ENCODE assay signal across 18 mouse cellular contexts in the genomic region with DNA sequence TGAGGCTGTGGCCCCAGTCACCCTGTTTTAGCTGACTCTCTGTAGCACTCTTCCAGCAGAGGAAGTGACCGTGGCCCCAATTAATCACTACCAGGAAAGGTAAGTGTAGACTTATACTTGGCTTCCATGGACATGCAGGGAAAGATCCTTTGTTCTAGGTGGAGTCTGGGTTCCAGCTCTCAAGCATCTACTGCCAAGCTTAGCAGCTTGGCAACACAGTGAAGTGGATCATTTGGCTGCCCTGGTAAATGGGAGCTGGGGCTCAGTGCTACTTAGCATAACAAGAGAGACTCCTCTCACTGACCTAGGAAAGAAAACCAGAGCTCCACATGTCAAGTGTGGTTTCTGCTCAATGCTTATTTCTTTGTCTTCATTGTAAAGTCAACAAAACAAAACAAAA.
"Had no signal": no experiment of that assay in that cellular context is flagged by ENCODE, and none has a peak within 500 bp of the region (broad histone marks: within the 10 kb centered on the region; RNA-seq: fewer than 3 reads in every experiment).

No protein-coding gene starts in this region.

- DNase-seq: kidney, postnatal 10 days; kidney, postnatal 36 days; layer of hippocampus, postnatal 36 days; liver, embryonic 13.5 days; lung, adult 2 months; lung, postnatal 14 days; lung, postnatal 4 days; right cerebral cortex, adult 18-20 months; right cerebral cortex, postnatal 14 days; right cerebral cortex, postnatal 4 days; thymus, adult 2 months; thymus, postnatal 14 days; thymus, postnatal 4 days had no signal

- H3K4me3 ChIP-seq: left cerebral cortex, adult 2 months; liver, embryonic 13.5 days; midbrain, embryonic 12.5 days; neural tube, embryonic 12.5 days; neural tube, embryonic 15.5 days had no signal

- H3K9ac ChIP-seq: liver, embryonic 13.5 days; midbrain, embryonic 12.5 days; neural tube, embryonic 12.5 days; neural tube, embryonic 15.5 days had no signal

- H3K4me1 ChIP-seq: liver, embryonic 13.5 days; midbrain, embryonic 12.5 days; neural tube, embryonic 12.5 days; neural tube, embryonic 15.5 days had no signal

- H3K36me3 ChIP-seq: liver, embryonic 13.5 days; midbrain, embryonic 12.5 days; neural tube, embryonic 12.5 days; neural tube, embryonic 15.5 days had no signal

- H3K4me2 ChIP-seq: liver, embryonic 13.5 days; midbrain, embryonic 12.5 days; neural tube, embryonic 12.5 days; neural tube, embryonic 15.5 days had no signal

- H3K9me3 ChIP-seq: liver, embryonic 13.5 days; midbrain, embryonic 12.5 days; neural tube, embryonic 12.5 days; neural tube, embryonic 15.5 days had no signal

- H3K27ac ChIP-seq: left cerebral cortex, adult 2 months; liver, embryonic 13.5 days; midbrain, embryonic 12.5 days; neural tube, embryonic 12.5 days; neural tube, embryonic 15.5 days; stomach, postnatal 0 days had no signal

- H3K27me3 ChIP-seq: liver, embryonic 13.5 days; midbrain, embryonic 12.5 days; neural tube, embryonic 12.5 days; neural tube, embryonic 15.5 days had no signal
